Mouse (Mus musculus): ENCODE data around the gene Irf4. TPM values are rescaled to one million over a fixed set of nuclear protein-coding genes. Genes with fewer than 3 reads are reported as not detected.

The Irf4 gene
- polyA plus RNA-seq (2012; rRNA removed) = 2.0 and 2.9 TPM in 2 replicates

DNA sequence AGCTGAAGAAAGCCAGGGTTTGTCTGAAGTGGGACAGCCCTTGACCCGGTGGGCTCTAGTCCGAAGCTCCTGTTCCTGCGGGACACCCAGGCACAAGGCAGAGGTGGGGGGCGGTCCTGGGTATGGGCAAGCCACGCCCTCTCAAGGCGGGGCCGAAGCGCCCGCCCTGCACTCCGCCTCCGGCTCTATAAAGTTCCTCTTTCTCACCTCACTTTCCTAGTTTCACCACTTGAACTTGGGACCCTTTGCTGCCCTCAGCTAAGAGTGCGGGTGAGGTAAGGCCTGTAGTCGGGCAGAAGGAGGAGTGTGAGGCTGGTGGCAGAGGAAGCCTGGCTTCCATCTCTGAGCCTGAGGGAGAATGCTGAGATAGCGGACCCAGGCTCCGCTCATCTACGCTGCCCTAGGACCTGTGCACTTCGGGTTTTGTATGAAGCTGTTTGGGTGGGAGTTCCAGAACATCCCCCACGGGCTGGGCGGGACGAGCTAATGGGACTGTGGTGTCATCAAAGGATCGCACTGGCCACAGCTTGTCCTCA lies at the start of gene Irf4:
TSS of gene Irf4 (plus strand) at position 206 of the 536 bp plus-strand sequence.
- Histone ChIP-seq H3K4me1 (ENCODE audit: control insufficient read depth, insufficient read depth, low read length) (no peaks in the 10 kb centered on the region), H3K4me3 (replicated peaks; ENCODE audit: extremely low read depth, low read depth, low read length) (peak within 1 kb of the TSS; percentile 63)
- peak; percentile 54 for DNase-seq
- TF ChIP-seq CTCF (IDR thresholded peaks at IDR 0.05; ENCODE audit: insufficient read depth, low read length) = no peak
- peak; percentile 55; the same call in 1 of the 2 replicates for TF ChIP-seq POLR2A (IDR thresholded peaks at IDR 0.05; ENCODE audit: borderline replicate concordance, extremely low read depth, low read depth, low read length)
- 2% methylated on average over 21 of the region's 21 CpGs for WGBS

DNA sequence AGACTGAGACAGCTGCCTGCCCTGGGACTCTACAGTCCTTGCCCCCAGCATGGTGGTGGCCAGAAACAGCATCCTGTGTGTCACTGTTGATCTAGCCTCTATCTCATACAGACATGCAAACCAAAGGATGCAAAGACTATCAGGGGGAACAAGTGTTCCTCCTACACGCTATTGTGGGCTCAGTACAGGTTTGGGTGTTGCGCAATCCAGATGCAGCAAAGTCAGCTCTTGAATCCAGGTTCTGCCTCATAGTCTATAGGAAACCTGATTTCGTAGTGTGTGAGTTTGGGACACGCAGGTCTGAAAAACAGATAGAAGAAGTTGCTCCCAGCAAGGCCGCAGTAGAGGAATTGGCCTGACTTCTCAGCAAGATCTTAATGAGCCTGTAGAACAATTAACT lies 46.3 kb upstream of the Irf4 start:
- TF ChIP-seq CTCF (IDR thresholded peaks at IDR 0.05; ENCODE audit: insufficient read depth, low read length) = no peak
- H3K4me3 ChIP-seq (replicated peaks; ENCODE audit: extremely low read depth, low read depth, low read length) = no peak overlapping the region
- no peak for DNase-seq
- 85% methylated on average over 5 of the region's 5 CpGs for WGBS
- no peaks in the 10 kb centered on the region; the same call in 1 of the 2 replicates for H3K4me1 ChIP-seq (ENCODE audit: control insufficient read depth, insufficient read depth, low read length)

DNA sequence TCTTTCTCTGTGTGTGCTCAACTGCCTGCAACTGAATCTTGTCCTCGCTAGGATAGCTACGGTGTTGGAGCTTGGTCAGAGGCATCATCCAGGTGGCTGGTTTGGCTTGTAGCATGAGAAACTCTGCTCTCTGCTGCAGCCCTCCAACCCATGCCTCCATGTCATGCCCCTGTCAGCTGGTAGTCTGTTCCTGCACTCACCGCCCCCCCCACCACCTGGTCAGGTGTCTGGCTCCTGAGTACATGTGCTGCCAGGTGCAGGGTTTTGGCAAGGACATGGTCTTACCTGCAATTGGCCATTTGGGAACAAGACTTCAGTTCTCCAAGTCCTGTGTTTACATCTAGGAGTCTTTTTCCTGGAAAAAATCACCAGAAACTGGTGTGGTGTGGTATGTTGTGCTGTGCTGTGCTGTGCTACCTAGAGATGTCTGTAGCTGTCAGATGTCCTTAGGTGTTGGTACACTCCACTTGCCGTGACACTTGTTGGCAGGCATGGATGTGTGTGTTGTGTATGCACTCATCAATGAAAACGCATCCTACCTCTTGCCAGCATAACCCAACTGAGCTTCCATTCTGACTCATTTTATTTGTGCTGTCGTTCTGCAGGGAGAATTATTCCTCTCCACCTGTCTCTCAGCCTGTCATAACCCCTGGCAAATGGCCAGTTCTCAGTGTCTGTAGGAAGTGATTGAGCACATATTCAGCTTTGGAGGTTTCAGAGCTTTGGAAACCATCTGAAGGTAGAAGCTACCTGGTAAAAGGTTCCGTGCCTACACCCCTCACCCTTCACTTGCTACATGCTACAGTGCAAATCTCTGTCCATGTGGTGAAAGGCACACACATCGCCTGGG lies 44.6 kb upstream of the Irf4 start:
- WGBS = 82% methylated on average over 8 of the region's 8 CpGs
- H3K4me1 ChIP-seq (ENCODE audit: control insufficient read depth, insufficient read depth, low read length) = no peaks in the 10 kb centered on the region; the same call in 1 of the 2 replicates
- no peak overlapping the region for H3K4me3 ChIP-seq (replicated peaks; ENCODE audit: extremely low read depth, low read depth, low read length)
- no peak for DNase-seq
- no peak for TF ChIP-seq POLR2A (IDR thresholded peaks at IDR 0.05; ENCODE audit: borderline replicate concordance, extremely low read depth, low read depth, low read length)
- no peak for TF ChIP-seq CTCF (IDR thresholded peaks at IDR 0.05; ENCODE audit: insufficient read depth, low read length)

- WGBS = 91% methylated on average over 2 of the region's 2 CpGs
- no peak for TF ChIP-seq CTCF (IDR thresholded peaks at IDR 0.05; ENCODE audit: insufficient read depth, low read length)
- TF ChIP-seq POLR2A (IDR thresholded peaks at IDR 0.05; ENCODE audit: borderline replicate concordance, extremely low read depth, low read depth, low read length) = no peak
- DNase-seq = no peak
- no peak overlapping the region for H3K4me3 ChIP-seq (replicated peaks; ENCODE audit: extremely low read depth, low read depth, low read length)
- H3K4me1 ChIP-seq (ENCODE audit: control insufficient read depth, insufficient read depth, low read length) = no peaks in the 10 kb centered on the region
Observed at GRCm38 (mm10) chr13:30711066-30711465, 38.0 kb upstream of the Irf4 start.

GRCm38 (mm10) chr13:30711711-30712110 lies 37.3 kb upstream of the Irf4 start:
- no peak overlapping the region for H3K4me3 ChIP-seq (replicated peaks; ENCODE audit: extremely low read depth, low read depth, low read length)
- 93% methylated on average over 3 of the region's 3 CpGs for WGBS
- no peaks in the 10 kb centered on the region for H3K4me1 ChIP-seq (ENCODE audit: control insufficient read depth, insufficient read depth, low read length)
- TF ChIP-seq CTCF (IDR thresholded peaks at IDR 0.05; ENCODE audit: insufficient read depth, low read length) = no peak
- TF ChIP-seq POLR2A (IDR thresholded peaks at IDR 0.05; ENCODE audit: borderline replicate concordance, extremely low read depth, low read depth, low read length) = no peak
- no peak for DNase-seq

GRCm38 (mm10) chr13:30712280-30712679 lies 36.7 kb upstream of the Irf4 start:
- no peak for DNase-seq
- no peak for TF ChIP-seq CTCF (IDR thresholded peaks at IDR 0.05; ENCODE audit: insufficient read depth, low read length)
- TF ChIP-seq POLR2A (IDR thresholded peaks at IDR 0.05; ENCODE audit: borderline replicate concordance, extremely low read depth, low read depth, low read length) = no peak
- WGBS = 83% methylated on average over 6 of the region's 6 CpGs
- Histone ChIP-seq H3K4me3 (replicated peaks; ENCODE audit: extremely low read depth, low read depth, low read length) (no peak overlapping the region), H3K4me1 (ENCODE audit: control insufficient read depth, insufficient read depth, low read length) (no peaks in the 10 kb centered on the region)

GRCm38 (mm10) chr13:30713621-30714020 lies 35.4 kb upstream of the Irf4 start:
- DNase-seq = no peak
- Histone ChIP-seq H3K4me1 (ENCODE audit: control insufficient read depth, insufficient read depth, low read length) (no peaks in the 10 kb centered on the region), H3K4me3 (replicated peaks; ENCODE audit: extremely low read depth, low read depth, low read length) (no peak overlapping the region)
- 45% methylated on average over 3 of the region's 3 CpGs for WGBS
- no peak for TF ChIP-seq POLR2A (IDR thresholded peaks at IDR 0.05; ENCODE audit: borderline replicate concordance, extremely low read depth, low read depth, low read length)
- no peak for TF ChIP-seq CTCF (IDR thresholded peaks at IDR 0.05; ENCODE audit: insufficient read depth, low read length)

GRCm38 (mm10) chr13:30714552-30714951 lies 34.5 kb upstream of the Irf4 start:
- Histone ChIP-seq H3K4me3 (replicated peaks; ENCODE audit: extremely low read depth, low read depth, low read length) (no peak overlapping the region), H3K4me1 (ENCODE audit: control insufficient read depth, insufficient read depth, low read length) (no peaks in the 10 kb centered on the region)
- no peak for DNase-seq
- no peak for TF ChIP-seq POLR2A (IDR thresholded peaks at IDR 0.05; ENCODE audit: borderline replicate concordance, extremely low read depth, low read depth, low read length)
- TF ChIP-seq CTCF (IDR thresholded peaks at IDR 0.05; ENCODE audit: insufficient read depth, low read length) = no peak
- WGBS = 71% methylated on average over 6 of the region's 6 CpGs

DNA sequence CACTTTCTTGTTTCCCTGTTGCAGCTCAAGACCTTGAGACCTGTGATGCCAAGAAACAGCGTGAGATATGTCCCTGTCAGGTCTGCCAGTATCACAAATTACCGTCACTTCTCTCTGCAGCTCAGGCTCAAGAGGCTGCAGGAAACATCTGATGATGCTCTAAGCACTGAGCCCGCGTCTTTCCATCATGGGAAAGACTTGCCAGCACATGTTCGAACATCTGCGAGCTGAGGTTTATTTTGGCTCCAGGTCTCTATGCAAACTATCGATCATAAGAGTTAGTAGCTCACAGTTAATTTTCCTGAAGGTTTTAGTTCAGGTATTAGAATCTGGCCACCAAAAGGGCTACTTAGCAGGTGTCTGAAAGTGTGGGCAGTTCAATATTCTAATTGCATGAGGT lies 34.0 kb upstream of the Irf4 start:
- no peak overlapping the region for H3K4me3 ChIP-seq (replicated peaks; ENCODE audit: extremely low read depth, low read depth, low read length)
- DNase-seq = no peak
- H3K4me1 ChIP-seq (ENCODE audit: control insufficient read depth, insufficient read depth, low read length) = no peaks in the 10 kb centered on the region
- 78% methylated on average over 7 of the region's 7 CpGs for WGBS
- no peak for TF ChIP-seq CTCF (IDR thresholded peaks at IDR 0.05; ENCODE audit: insufficient read depth, low read length)

- Histone ChIP-seq H3K4me3 (replicated peaks; ENCODE audit: extremely low read depth, low read depth, low read length) (no peak overlapping the region), H3K4me1 (ENCODE audit: control insufficient read depth, insufficient read depth, low read length) (no peaks in the 10 kb centered on the region)
- no peak for TF ChIP-seq CTCF (IDR thresholded peaks at IDR 0.05; ENCODE audit: insufficient read depth, low read length)
- no peak for TF ChIP-seq POLR2A (IDR thresholded peaks at IDR 0.05; ENCODE audit: borderline replicate concordance, extremely low read depth, low read depth, low read length)
- WGBS = 82% methylated on average over 4 of the region's 4 CpGs
- no peak for DNase-seq
Observed at GRCm38 (mm10) chr13:30715573-30715972, 33.5 kb upstream of the Irf4 start.

Data from lung, adult 2 months (tissue).